Mouse (Mus musculus): ENCODE data around the gene Grk5. TPM values are rescaled to one million over a fixed set of nuclear protein-coding genes. Genes with fewer than 3 reads are reported as not detected.

Gene Grk5
- polyA plus RNA-seq (2014; fragmentation: Illumina TruSeq; extraction: RNeasy Lipid Tissue Mini Kit (QIAGEN cat#74804); ENCODE audit: low read depth, low replicate concordance) = 12.6 TPM

DNA sequence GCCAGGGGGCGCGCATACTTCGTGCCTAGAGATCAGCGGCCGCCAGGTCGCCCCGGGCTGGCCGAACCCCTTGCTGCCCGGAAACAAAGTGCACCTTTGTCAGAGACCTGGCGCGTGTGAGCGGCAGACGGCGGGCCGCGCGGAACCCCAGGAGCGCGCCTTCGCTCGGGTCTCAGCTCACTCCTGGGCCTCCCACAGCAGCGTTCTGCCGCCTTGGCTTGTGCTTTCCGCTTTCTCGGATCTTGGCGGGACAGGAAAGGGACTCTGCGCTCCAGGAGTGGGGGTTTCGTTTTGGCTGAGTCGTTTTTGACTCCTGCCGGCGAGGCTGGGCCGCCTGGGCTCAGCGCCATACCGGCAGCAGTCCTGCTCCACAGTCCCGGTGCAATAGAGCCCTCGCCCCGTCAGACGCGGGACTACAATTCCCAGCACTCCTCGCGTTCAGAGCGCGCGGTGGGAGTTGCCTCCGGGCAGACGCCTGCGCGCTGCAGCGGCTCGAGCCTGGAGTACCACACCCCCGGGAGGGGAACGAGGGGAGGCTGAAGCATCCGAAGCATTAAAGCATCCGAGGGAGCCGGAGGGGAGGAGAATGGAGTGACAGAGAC, at the start of gene Grk5:
Gene Grk5, plus strand, starts transcription at position 36 of the 602 bp plus-strand sequence.

GRCm38 (mm10) chr19:60860868-60861700, 28.5 kb upstream of the Grk5 start, which contains the start of gene Sfxn4:
Gene Sfxn4 (minus strand): TSS chr19:60861479.

DNA sequence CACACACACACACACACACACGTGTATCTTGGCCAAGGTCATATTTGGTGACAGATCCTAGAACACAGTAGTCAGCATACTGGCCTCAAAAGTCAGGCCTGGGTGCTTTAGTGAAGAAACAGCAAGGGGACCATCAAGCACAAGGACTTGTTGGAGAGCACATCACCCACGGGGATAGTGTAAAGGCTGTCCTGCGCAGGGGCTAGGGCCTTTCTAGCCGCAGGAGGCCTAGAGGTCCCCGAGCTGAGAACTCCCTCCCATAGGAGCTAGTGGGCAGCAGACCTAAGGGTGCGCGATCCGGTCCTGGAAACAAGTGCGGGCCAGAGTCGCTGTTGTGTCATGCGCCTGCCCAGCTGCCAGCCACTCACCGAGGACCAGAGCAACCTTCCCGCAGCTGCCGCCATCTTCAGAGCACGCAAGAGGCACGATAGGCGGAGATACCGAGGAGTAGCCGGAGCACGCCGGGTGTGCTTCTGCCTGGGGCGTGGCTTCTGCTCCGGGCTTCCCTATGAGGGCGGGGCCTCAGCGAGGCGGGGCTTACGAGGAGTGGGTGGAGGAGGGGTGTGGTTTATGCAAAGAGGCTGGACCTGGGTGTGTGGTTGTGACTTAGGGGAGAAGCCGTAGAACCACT, 15.4 kb upstream of the Grk5 start, which contains the start of gene Prdx3:
Gene Prdx3, minus strand, starts transcription at position 493 of the 631 bp plus-strand sequence.

GRCm38 (mm10) chr19:61140342-61141206, 251.0 kb downstream of the Grk5 start, which contains the start of gene Zfp950:
Gene Zfp950 (minus strand): TSS chr19:61140840.

Other genes starting within 250 kb of the Grk5 start
- 2.7 TPM for gene Nanos1, start 133.8 kb upstream of the Grk5 start, polyA plus RNA-seq (2014; fragmentation: Illumina TruSeq; extraction: RNeasy Lipid Tissue Mini Kit (QIAGEN cat#74804); ENCODE audit: low read depth, low replicate concordance)
- gene Eif3a, start 99.1 kb upstream of the Grk5 start, polyA plus RNA-seq (2014; fragmentation: Illumina TruSeq; extraction: RNeasy Lipid Tissue Mini Kit (QIAGEN cat#74804); ENCODE audit: low read depth, low replicate concordance) = 218 TPM
- 109 TPM for gene Fam45a, start 78.2 kb upstream of the Grk5 start, polyA plus RNA-seq (2014; fragmentation: Illumina TruSeq; extraction: RNeasy Lipid Tissue Mini Kit (QIAGEN cat#74804); ENCODE audit: low read depth, low replicate concordance)
- gene Sfxn4, start 28.3 kb upstream of the Grk5 start, polyA plus RNA-seq (2014; fragmentation: Illumina TruSeq; extraction: RNeasy Lipid Tissue Mini Kit (QIAGEN cat#74804); ENCODE audit: low read depth, low replicate concordance) = 3.6 TPM
- 145 TPM for gene Prdx3, start 15.2 kb upstream of the Grk5 start, polyA plus RNA-seq (2014; fragmentation: Illumina TruSeq; extraction: RNeasy Lipid Tissue Mini Kit (QIAGEN cat#74804); ENCODE audit: low read depth, low replicate concordance)

All from sigmoid colon, adult 10 weeks (tissue).